Mouse (Mus musculus): Measurements from ENCODE around the gene Myo3a.

Myo3a gene

DNA sequence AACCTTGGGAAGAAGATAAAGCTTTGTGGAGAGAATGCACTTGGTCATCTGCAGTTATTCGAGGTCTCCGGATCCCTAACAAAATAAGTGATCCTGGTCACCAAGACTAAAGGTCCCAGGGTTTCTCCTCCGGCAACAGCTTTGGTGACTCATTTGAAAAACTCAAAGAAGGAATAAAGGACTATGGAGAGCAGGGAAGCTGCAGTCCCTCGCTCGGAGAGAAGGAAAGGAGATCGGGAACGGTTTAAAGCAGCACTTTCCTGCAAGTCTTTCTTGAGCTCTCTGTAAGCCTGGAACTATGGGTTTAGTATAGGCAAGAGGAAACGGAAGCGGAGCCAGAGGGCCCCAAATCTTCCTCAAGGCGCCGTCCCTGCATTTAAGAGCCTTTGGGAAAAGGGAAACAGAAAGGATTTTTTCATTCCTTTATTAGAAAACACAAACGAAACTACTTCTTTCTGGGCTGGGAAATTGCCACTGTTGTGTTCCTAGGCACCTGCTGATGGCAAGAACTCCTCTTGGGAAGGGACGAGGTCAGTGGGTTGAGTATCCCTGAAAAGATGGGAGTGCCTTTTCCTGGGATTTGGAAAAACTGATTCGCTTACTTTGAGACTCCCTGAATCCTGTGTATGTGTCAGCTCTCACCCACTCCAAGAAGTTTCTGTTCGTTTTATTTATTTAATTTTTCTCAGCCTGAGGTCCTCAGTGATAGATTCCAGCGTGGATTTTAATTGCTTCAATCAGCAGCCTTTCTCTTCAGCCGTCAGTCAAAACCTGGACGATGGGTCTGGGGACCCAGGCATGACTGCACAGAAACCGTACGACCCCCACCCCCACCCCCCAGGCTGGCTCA is 393.9 kb downstream of the Myo3a start:
- no peak for DNase-seq (ENCODE audit: low spot score)

DNA sequence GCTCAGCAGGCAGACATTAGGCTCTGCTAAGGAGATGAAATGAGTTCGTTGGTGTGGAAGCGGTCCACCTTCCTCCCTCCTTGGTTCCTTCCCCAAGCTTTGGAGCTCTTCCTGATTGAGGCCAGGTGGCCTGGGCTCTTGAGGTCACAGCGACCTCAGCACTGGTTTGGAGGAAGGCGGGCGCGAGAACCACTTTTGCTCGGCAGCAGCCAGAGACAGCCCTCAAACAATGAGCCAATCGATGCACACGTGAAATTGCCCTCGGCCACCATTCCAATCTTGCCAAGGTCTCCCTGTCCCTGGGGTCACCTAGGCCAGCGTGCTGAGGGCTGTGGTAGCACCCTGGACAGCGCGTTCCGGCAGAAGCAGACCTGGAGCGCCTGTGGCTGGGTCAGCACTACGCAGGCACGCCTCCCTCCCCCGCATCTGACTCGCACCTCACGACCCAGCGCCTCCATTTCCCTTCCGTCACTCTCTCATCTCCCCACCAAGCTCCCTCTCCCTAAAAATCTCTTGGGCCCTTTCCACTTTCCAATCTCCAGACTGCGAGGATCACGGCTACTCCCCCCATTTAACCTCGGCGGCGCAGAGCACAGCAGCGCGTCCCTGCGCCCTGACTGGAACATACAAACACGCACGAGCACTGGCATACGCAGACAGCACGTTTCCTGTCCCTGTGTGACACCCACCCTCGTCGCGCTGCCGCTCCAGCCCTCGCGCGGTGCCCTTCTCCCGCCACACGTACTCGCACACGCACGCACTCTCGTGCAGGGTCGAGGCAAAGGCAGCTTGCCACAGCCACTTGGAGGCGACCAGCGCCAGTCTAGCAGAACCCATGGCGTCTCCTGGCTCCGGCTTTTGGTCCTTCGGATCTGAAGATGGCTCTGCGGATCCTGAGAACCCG is 394.8 kb downstream of the Myo3a start, which contains the start of gene Gad2:
Gad2 (plus strand) TSS at position 378 of the 904 bp plus-strand sequence.
- DNase-seq (ENCODE audit: low spot score), result no peak

DNA sequence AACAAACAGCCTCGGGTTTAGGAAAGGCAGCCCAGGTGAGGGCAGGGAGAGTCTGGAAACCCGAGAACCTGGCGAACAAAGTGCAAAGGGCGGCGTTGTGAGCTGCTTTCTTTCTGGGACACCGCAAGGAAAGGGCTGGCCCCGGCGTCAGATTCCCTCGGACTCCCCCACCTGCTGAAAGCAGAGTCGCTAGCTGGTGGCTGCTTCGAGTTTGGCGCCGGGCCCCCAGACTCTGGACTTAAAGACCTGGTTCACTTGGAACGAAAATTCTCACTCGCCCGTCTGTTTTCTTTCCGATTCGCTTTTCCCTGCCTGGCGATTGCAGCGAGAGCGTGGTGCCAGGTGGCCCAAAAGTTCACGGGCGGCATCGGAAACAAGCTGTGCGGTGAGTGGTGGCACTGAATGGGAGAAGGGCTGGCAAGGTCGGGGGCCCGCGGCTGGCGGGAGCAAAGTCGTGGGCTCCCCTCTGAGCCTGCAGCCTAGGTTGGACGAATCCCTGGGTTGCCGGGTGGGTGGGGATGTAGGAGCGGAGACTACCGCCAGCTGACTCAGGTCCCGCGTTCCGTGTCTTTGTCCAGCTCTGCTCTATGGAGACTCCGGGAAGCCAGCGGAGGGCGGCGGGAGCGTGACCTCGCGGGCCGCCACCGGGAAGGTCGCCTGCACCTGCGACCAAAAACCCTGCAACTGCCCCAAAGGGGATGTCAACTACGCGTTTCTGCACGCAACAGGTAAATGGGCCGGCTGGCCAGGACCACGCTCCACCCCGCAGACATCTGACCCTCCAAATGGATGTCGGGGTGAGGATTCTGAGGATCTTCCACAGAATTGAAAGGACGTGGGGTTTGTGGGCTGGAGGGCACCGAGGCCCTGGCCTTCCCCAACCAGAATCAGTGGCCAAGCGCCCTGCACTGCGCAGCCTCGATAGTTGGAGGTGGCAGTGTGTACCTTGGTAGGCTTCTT is 396.1 kb downstream of the Myo3a start:
- no peak for DNase-seq (ENCODE audit: low spot score)

DNA sequence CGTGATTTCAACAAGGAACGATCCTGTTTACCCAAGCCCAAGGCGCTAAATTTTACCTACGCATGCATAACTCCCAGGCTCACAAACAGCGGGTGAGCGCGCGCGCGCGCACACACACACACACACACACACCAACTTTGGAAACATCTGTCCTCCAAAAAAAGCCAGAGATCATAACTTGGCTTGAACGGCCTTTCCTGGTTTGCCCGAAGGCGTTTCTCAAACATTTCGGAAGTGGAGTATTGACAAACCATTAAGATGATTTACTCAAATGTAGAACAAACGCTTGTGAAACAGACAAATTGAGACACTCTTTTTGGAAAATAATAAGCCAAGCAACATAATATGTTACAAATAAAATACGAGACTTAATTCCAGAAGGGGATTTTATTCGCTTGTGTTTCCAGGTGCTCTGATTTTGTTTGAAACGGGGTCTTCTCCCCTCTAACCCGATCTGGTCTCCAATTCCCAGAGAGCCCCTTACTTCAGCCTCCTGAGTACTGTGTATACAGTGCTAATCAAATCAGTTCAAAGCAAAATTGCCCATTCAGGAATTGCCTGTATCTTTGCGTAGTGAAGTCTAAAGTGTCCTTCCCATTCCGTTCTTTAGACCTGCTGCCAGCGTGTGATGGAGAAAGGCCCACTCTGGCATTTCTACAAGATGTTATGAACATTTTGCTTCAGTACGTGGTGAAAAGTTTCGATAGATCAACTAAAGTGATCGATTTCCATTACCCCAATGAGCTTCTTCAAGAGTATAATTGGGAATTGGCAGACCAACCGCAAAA is 397.1 kb downstream of the Myo3a start:
- no peak for DNase-seq (ENCODE audit: low spot score)

DNA sequence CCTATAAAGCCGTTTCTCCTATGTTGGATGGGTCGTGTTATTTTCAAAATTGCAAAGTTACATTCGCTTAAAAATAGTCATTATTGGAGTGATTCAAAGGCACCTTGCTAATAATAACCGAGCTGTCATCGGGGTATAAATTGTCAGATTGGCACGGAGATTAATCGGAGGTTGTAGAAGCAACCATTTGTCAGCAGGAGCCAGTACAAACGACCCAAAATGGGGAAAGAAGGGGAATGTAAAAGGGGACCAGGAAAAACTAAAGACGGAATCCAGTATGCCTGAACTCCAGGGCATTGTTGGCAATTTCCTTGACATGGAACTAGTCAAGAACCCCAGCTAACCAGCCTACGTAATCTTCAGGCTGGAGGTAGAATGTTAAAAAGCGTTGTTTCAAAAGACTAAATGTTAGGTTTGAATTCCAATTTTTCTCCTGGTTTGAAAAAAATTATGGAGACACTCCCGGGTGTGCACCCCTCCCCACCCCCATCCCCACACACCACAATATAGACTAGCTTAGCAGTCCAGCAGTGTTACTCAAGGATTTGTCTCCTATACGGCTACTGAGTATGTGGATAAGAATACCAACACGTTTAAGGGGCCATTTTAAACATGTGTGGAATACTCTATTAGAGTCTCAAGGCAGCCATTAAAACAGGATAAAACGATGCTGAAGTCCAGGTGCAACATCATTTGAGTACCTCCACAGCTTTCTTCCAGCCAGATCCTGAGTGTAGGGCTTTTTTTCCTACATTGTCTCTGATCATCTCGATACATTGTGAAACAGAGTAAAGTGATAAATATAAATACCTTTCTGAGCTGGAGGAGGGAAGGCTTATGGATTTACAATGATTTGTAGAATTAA is 398.0 kb downstream of the Myo3a start:
- DNase-seq (ENCODE audit: low spot score), result no peak

DNA sequence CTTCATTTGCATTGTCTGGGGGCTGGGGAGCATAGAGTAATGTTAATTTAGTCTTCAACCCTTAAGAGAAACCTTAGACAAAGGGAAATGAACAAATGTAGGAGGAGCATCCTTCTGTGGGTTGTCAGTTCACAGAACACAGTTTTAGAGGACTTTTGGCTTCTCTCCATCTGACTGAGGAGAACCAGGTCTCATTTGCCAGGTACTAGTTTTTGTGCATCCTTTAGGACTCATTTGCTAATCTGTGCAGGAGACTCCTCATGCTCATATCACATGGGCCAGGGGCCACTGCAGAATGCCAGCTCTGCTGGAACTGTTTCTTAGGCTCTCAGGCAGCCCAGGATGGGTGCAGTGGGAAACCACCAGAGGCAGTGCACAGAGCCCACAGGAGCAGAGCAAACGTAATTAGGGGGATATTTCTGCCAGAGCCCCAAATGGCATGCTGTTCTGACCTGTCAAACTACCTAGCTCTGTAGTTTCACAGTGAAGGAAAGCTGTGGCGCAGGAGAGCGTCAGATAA is 399.9 kb downstream of the Myo3a start:
- no peak for DNase-seq (ENCODE audit: low spot score)

DNA sequence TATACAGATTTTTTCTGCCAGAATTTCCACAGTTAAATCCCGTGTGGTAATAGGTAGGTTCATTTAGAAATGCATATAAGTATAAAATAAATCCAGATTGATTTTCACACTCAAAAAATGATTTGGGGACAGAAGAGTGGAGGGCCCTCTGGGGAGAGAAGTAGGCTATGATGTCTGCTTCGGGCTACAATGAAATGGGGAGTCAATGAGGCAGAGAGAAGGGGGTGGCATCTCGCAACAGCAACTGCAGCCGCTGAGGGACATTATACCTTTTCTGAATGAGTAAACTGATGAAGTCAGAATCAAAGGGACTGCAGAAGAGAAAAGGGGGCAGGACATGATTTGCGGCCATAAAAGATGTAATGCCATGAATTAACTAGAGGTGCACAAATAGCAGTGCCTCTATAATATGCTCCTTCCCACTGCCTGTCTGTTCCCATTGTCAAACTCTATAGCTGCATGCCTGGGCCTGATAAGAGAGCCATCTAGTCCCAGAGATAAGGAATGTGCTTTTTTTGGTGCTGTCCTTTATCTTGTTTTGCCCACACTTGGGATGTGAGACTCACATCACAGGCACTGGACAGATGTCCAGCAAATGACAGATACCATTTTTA is 400.6 kb downstream of the Myo3a start:
- DNase-seq (ENCODE audit: low spot score), result peak; percentile 9

DNA sequence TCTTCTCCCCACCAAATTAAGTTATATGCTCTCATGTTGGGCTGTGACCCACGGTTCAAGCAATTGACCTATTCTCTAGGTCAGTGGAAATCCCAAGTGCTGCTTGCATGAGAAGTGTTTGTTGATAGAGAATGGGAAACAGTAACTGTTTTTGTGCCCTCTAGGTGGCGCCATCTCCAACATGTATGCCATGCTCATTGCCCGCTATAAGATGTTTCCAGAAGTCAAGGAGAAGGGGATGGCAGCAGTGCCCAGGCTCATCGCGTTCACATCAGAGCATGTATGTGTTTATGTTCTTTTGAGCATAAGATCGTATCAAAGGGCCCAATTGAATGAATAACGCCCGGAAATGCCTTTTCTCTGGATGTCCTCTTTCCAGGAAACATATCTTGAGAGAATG is 407.5 kb downstream of the Myo3a start:
- peak; percentile 29 for DNase-seq (ENCODE audit: low spot score)

DNA sequence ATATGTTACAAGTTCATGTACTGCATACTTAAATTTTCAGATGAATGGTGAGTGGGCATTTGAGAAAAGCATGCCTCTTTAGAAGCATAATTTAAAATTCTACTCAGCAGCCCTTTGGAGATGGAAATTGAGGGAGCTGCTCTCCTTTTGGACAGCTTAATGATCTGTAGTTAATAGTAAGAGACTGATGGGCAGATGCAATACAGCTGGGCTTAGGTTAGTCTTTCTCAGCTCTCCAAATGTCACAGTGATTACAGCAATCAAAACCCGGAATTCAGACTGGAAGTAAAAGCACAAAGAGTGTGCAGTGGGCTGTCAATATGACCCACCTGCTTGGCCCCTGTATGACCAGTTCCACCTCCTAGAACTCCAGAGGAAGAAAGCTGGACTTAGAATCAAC is 418.8 kb downstream of the Myo3a start:
- no peak for DNase-seq (ENCODE audit: low spot score)

DNA sequence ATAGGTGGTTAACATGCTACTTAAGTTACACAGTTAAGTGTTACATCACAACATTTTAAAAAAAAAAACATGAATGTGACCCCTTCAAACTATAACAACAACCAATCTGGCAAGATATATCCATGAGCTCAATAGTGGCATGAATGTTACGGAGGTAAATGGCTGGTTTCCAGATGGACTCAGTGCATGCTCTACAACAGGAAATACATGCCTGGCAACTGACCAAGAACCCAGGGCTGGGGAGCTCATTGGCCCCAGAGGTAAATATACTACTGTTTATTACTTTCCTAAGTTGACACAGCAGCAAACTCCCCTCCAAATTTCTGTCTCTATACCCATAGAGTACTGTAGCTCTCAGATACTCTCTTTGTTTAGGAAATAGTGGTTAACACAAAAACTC is 421.1 kb downstream of the Myo3a start:
- DNase-seq (ENCODE audit: low spot score), result no peak

DNA sequence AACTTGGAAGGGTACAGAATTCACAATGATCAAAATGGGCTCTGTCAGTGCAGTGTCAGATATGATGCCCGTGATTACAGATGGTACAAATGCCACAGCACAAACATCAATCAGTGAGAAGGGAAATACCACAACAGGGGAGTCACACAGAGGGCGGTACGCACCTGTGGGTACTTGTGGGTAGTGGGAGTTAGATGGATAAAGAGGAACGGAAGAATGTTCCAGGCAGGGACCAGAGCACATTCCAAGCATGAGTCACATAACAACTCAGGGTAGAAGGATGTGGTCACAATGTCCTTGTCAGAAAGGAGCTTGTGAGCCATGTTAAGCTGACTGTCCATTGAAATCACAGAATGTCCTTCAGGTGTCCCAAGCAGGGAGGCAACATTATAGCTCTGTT is 424.5 kb downstream of the Myo3a start:
- DNase-seq (ENCODE audit: low spot score), result no peak

DNA sequence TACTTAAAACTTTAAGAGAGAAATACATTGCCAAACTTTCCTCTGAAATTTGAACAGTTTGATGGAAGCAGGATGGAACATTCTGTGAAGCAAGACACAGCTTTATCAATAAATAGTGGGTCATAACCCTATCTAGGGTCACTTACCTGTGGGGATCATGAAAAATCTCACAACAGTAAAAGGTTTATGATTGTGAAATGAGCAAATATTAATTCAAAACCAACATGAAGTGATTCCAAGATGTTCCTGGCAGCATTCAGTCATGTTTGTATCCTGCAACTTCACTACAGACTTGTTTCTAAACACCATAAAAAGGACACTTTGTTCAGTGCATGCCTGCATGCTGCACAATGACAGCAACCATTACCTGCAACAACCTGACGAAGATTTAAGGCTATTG is 436.4 kb downstream of the Myo3a start:
- no peak for DNase-seq (ENCODE audit: low spot score)

All from c-Kit-positive CD71-positive TER-119-positive erythroid progenitor cells, embryonic 14.5 days (primary cell).